8 mouse cellular contexts compared by ENCODE assay signal in genomic region chr13:20183512-20184238, GRCm38 (mm10).
DNase-seq lines count a peak whose midpoint lies in the region; ATAC-seq and TF ChIP-seq lines count a peak whose summit lies in the region.

No protein-coding gene starts in this region.

- 0 out of 2 replicates have a peak, but pooled peaks have one; percentile 45 for ATAC-seq in neural tube, embryonic 11.5 days (ENCODE audit: insufficient read depth, low FRiP score, low TSS enrichment)
- peak; percentile 87 for ATAC-seq in forebrain, embryonic 16.5 days
- ATAC-seq in stomach, embryonic 14.5 days (ENCODE audit: insufficient number of reproducible peaks, insufficient read depth, low FRiP score, low read depth): peak; percentile 39; the same call in 1 of the 2 replicates

- H3K27me3 ChIP-seq in neural tube, embryonic 11.5 days (ENCODE audit: control insufficient read depth, insufficient read depth, low read length): no peaks in the 10 kb centered on the region
- H3K27me3 ChIP-seq in forebrain, embryonic 16.5 days (replicated peaks; ENCODE audit: control insufficient read depth, insufficient read depth, low read length): no peaks in the 10 kb centered on the region
- H3K27me3 ChIP-seq in stomach, embryonic 14.5 days (ENCODE audit: control insufficient read depth, insufficient read depth, low read length): no peaks in the 10 kb centered on the region

- intact Hi-C loops in left cerebral cortex, adult 2 months (cut with DNase I): loop anchor here (1.0 to 5.0 kb wide), 2 partner anchors 93 to 146 kb away; partner anchors contain the start of gene Elmo1

- DNase-seq in neural tube, embryonic 11.5 days (ENCODE audit: low spot score): no peak
- DNase-seq in neural tube, embryonic 10.5 days (ENCODE audit: extremely low spot score, low spot score): no peak
- DNase-seq in left cerebral cortex, adult 2 months (ENCODE audit: extremely low spot score in 1 of 2, low spot score in 2 of 2): peak; percentile 34 to 41
- DNase-seq in gastrocnemius, adult 8-10 months (ENCODE audit: low spot score in 2 of 2): no peak

- H3K4me3 ChIP-seq in neural tube, embryonic 11.5 days (ENCODE audit: low read depth, low read length): no peak overlapping the region
- H3K4me3 ChIP-seq in bone marrow macrophage, adult 2 months (ENCODE audit: insufficient read depth, low read length): no peak overlapping the region
- no peak overlapping the region for H3K4me3 ChIP-seq in forebrain, embryonic 16.5 days (replicated peaks; ENCODE audit: low read length)
- H3K4me3 ChIP-seq in left cerebral cortex, adult 2 months: no peak overlapping the region
- no peak overlapping the region for H3K4me3 ChIP-seq in macrophage (ENCODE audit: inconsistent target)
- no peak overlapping the region for H3K4me3 ChIP-seq in stomach, embryonic 14.5 days (ENCODE audit: low read depth, low read length)

- H3K4me1 ChIP-seq in neural tube, embryonic 11.5 days (ENCODE audit: control insufficient read depth, insufficient read depth, low read length): peaks cover 12% of the 10 kb centered on the region
- peaks cover 59% of the 10 kb centered on the region for H3K4me1 ChIP-seq in bone marrow macrophage, adult 2 months (ENCODE audit: control insufficient read depth, insufficient read depth, low read length)
- peaks cover 24% of the 10 kb centered on the region for H3K4me1 ChIP-seq in forebrain, embryonic 16.5 days (replicated peaks; ENCODE audit: control insufficient read depth, insufficient read depth, low read length)
- peaks cover 9% of the 10 kb centered on the region; the same call in 1 of the 2 replicates for H3K4me1 ChIP-seq in stomach, embryonic 14.5 days (ENCODE audit: control insufficient read depth, insufficient read depth, low read length)

- TF ChIP-seq POLR2A in bone marrow macrophage, adult 2 months (IDR thresholded peaks at IDR 0.05; ENCODE audit: borderline replicate concordance, low read depth, low read length): no peak

- no peak overlapping the region for H3K9ac ChIP-seq in neural tube, embryonic 11.5 days (ENCODE audit: low read length)
- H3K9ac ChIP-seq in forebrain, embryonic 16.5 days (replicated peaks; ENCODE audit: low read depth, low read length): no peak overlapping the region
- no peak overlapping the region for H3K9ac ChIP-seq in stomach, embryonic 14.5 days (replicated peaks; ENCODE audit: low read depth, low read length)

- peaks cover 69% of the 10 kb centered on the region for H3K79me2 ChIP-seq in macrophage (ENCODE audit: inconsistent target)

- no peak overlapping the region for H3K4me2 ChIP-seq in neural tube, embryonic 11.5 days (ENCODE audit: low read depth)
- peak overlapping the region; percentile 25; the same call in 1 of the 2 replicates for H3K4me2 ChIP-seq in forebrain, embryonic 16.5 days (ENCODE audit: low read length)
- H3K4me2 ChIP-seq in stomach, embryonic 14.5 days (replicated peaks; ENCODE audit: low read depth, low read length): no peak overlapping the region

- WGBS in neural tube, embryonic 11.5 days: 9% methylated on average over 9 of the region's 9 CpGs
- under 1% methylated on average over 9 of the region's 9 CpGs for WGBS in forebrain, embryonic 16.5 days
- 14% methylated on average over 9 of the region's 9 CpGs for WGBS in macrophage (ENCODE audit: missing documents)
- 25% methylated on average over 9 of the region's 9 CpGs for WGBS in stomach, embryonic 14.5 days

- H3K36me3 ChIP-seq in neural tube, embryonic 11.5 days (ENCODE audit: control insufficient read depth, insufficient read depth, low read length): no peaks in the 10 kb centered on the region
- H3K36me3 ChIP-seq in forebrain, embryonic 16.5 days (ENCODE audit: control insufficient read depth, insufficient read depth): no peaks in the 10 kb centered on the region
- no peaks in the 10 kb centered on the region for H3K36me3 ChIP-seq in macrophage (ENCODE audit: inconsistent target)
- H3K36me3 ChIP-seq in stomach, embryonic 14.5 days (ENCODE audit: control insufficient read depth, insufficient read depth, low read length): no peaks in the 10 kb centered on the region

- no peak overlapping the region for H3K27ac ChIP-seq in neural tube, embryonic 11.5 days (ENCODE audit: low read depth, low read length)
- peak overlapping the region; percentile 98 for H3K27ac ChIP-seq in bone marrow macrophage, adult 2 months (ENCODE audit: insufficient read depth, low read depth, low read length)
- peak overlapping the region; percentile 26; the same call in 1 of the 2 replicates for H3K27ac ChIP-seq in forebrain, embryonic 16.5 days (ENCODE audit: low read length)
- peak overlapping the region; percentile 37 for H3K27ac ChIP-seq in left cerebral cortex, adult 2 months
- H3K27ac ChIP-seq in macrophage: peak overlapping the region; percentile 92
- no peak overlapping the region for H3K27ac ChIP-seq in stomach, embryonic 14.5 days (ENCODE audit: low read length)

- no peak for TF ChIP-seq CTCF in bone marrow macrophage, adult 2 months (IDR thresholded peaks at IDR 0.05; ENCODE audit: low read depth, low read length)
- peak; percentile 61 for TF ChIP-seq CTCF in left cerebral cortex, adult 2 months (IDR thresholded peaks at IDR 0.05)

- no peaks in the 10 kb centered on the region for H3K9me3 ChIP-seq in neural tube, embryonic 11.5 days (ENCODE audit: control insufficient read depth, low read length)
- no peaks in the 10 kb centered on the region for H3K9me3 ChIP-seq in forebrain, embryonic 16.5 days (ENCODE audit: control insufficient read depth, low read length)
- H3K9me3 ChIP-seq in stomach, embryonic 14.5 days (ENCODE audit: control insufficient read depth, low read depth, low read length): no peaks in the 10 kb centered on the region

Comparison
In these comparisons a context has a peak if more than half of its experiments do, and no peak if none do; other contexts are left out.
1. DNase-seq: peak in left cerebral cortex, adult 2 months (2 of 2); none in neural tube, embryonic 11.5 days (single experiment), neural tube, embryonic 10.5 days (single experiment) and gastrocnemius, adult 8-10 months (0 of 2).
2. H3K27ac ChIP-seq: peak in bone marrow macrophage, adult 2 months (single experiment), forebrain, embryonic 16.5 days (single experiment), left cerebral cortex, adult 2 months (single experiment) and macrophage (single experiment); none in neural tube, embryonic 11.5 days (single experiment) and stomach, embryonic 14.5 days (single experiment).
3. Peak in every context shown above with its lines, with median percentiles within 50 percentile points of each other: ATAC-seq.